Mouse (Mus musculus): ENCODE results near the gene Dennd4b. TPM values are rescaled to one million over a fixed set of nuclear protein-coding genes. Genes with fewer than 3 reads are reported as not detected.
A peak's percentile ranks its signal among the peaks of the same experiment; 100 is the strongest.
"Not testable (repeated sequence)": the region's sequence is repeated elsewhere in the genome, so short reads cannot be mapped to it uniquely, and the experiment has no call there.

The Dennd4b gene
- polyA plus RNA-seq, 1 experiment = 25.7 TPM

DNA sequence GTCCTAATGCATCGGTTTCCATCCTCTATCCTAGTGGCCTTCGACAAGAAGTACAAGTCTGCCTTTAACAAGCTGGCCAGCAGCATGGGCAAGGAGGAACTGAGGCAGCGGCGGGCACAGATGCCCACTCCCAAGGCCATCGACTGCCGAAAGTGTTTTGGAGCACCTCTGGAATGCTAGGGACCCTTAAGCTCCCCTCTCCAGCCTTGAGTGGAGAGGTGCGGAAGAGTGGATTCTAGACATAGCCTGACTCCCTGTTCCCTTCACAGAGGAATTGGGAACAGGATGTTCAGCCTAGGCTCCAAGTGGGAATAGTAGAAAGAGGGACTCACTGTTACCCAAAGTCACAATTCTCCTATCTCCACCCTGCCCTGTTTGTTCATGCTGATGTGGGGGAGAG lies 14.8 kb downstream of the Dennd4b start:
- Histone ChIP-seq H3K36me3 (ENCODE audit: control insufficient read depth, insufficient read depth, low read length) (no peaks in the 10 kb centered on the region), H3K27ac (ENCODE audit: control insufficient read depth, insufficient read depth, low read depth, low read length) (no peak overlapping the region), H3K4me3 (ENCODE audit: control insufficient read depth, low read depth, low read length) (no peak overlapping the region), H3K4me1 (ENCODE audit: control insufficient read depth, insufficient read depth, low read length) (peaks cover 6% of the 10 kb centered on the region), H3K27me3 (ENCODE audit: control insufficient read depth, insufficient read depth, low read length) (no peaks in the 10 kb centered on the region)
- TF ChIP-seq CTCF (IDR thresholded peaks at IDR 0.05; ENCODE audit: control insufficient read depth, insufficient read depth, insufficient replicate concordance, low read depth, low read length) (no peak), POLR2A (IDR thresholded peaks at IDR 0.05; ENCODE audit: control insufficient read depth, low read depth, low read length) (no peak)

DNA sequence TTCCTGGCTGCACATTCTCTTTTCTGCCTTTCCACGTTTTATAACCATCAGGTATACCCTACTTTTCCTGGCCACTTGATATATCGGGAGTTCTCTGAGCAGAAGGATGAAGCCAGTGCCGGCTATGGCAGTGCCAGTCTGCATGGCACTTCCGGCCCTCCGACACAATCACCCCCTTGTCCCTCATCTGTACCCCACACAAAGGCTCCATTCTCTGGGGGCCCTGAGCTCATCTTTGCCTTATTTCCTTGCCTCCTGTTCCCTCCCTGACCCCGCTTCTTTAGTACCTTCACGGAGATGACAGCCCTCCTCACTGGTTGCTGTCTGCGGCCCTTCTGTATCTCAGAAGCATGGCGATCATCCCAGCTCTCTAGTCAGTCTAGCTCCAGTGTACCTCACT lies 15.7 kb downstream of the Dennd4b start:
- no peak overlapping the region for H3K4me3 ChIP-seq (ENCODE audit: control insufficient read depth, low read depth, low read length)
- TF ChIP-seq CTCF (IDR thresholded peaks at IDR 0.05; ENCODE audit: control insufficient read depth, insufficient read depth, insufficient replicate concordance, low read depth, low read length) (no peak), POLR2A (IDR thresholded peaks at IDR 0.05; ENCODE audit: control insufficient read depth, low read depth, low read length) (no peak)
- H3K27me3 ChIP-seq (ENCODE audit: control insufficient read depth, insufficient read depth, low read length) = no peaks in the 10 kb centered on the region
- no peaks in the 10 kb centered on the region for H3K36me3 ChIP-seq (ENCODE audit: control insufficient read depth, insufficient read depth, low read length)
- H3K4me1 ChIP-seq (ENCODE audit: control insufficient read depth, insufficient read depth, low read length) = peaks cover 3% of the 10 kb centered on the region
- no peak overlapping the region for H3K27ac ChIP-seq (ENCODE audit: control insufficient read depth, insufficient read depth, low read depth, low read length)

DNA sequence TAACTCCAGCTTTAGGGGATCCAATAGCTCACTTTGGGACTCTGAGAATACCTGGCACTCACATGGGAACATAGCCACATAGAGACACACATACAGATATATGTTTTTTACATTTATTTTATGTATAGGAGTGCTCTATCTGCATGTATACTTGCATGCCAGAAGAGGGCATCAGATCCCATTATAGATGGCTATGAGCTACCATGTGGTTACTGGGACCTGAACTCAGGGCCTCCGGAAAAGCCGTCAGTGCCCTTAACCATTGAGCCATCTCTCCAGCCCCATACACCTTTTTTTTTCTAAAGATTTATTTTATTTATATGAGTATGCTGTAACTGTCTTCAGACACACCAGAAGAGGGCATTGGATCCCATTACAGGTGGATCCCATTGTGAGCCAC lies 19.2 kb downstream of the Dennd4b start:
- Histone ChIP-seq H3K4me1 (ENCODE audit: control insufficient read depth, insufficient read depth, low read length) (no peaks in the 10 kb centered on the region), H3K36me3 (ENCODE audit: control insufficient read depth, insufficient read depth, low read length) (no peaks in the 10 kb centered on the region), H3K27me3 (ENCODE audit: control insufficient read depth, insufficient read depth, low read length) (no peaks in the 10 kb centered on the region), H3K27ac (ENCODE audit: control insufficient read depth, insufficient read depth, low read depth, low read length) (no peak overlapping the region), H3K4me3 (ENCODE audit: control insufficient read depth, low read depth, low read length) (no peak overlapping the region)
- TF ChIP-seq CTCF (IDR thresholded peaks at IDR 0.05; ENCODE audit: control insufficient read depth, insufficient read depth, insufficient replicate concordance, low read depth, low read length) = no peak
- no peak for TF ChIP-seq POLR2A (IDR thresholded peaks at IDR 0.05; ENCODE audit: control insufficient read depth, low read depth, low read length)

DNA sequence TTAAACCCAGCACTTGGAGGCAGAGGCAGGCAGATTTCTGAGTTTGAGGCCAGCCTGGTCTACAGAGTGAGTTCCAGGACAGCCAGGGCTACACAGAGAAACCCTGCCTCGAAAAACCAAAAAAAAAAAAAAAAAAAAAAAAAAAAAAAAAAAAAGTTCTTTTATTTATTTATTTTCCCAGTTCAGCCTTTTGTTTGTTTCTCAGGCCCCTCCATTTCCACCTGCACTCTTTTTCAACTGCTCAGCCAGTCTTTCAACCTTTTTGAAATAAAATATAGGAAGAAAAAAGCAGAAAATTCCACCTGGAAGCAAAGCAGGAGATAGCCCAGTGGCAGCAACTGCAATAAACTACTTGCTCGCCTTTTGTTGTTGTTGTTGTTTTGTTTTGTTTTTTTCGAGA lies 24.4 kb downstream of the Dennd4b start:
- H3K36me3 ChIP-seq (ENCODE audit: control insufficient read depth, insufficient read depth, low read length); H3K27ac ChIP-seq (ENCODE audit: control insufficient read depth, insufficient read depth, low read depth, low read length); H3K4me1 ChIP-seq (ENCODE audit: control insufficient read depth, insufficient read depth, low read length): not testable (repeated sequence)

DNA sequence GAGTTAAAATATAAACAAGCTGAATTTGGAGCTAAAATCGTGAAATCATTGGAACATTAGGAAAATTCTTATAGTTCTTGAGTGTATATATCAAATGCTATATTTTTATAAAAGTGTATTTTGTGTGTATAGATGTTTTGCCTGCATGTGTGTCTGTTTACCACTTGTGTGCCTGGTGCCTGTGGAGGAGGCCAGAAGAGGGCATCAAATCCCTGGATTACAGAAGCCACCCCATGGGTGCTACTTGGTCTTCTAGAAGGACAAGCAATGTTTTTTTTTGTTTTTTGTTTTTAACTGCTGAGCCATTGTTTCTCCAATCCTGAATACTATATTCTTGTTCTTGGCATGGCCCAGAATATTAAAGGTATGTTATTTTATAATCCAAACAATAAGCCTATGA lies 25.6 kb downstream of the Dennd4b start:
- peaks cover 3% of the 10 kb centered on the region; the same call in 1 of the 2 replicates for H3K4me1 ChIP-seq (ENCODE audit: control insufficient read depth, insufficient read depth, low read length)
- H3K4me3 ChIP-seq (ENCODE audit: control insufficient read depth, low read depth, low read length) = no peak overlapping the region
- no peaks in the 10 kb centered on the region for H3K36me3 ChIP-seq (ENCODE audit: control insufficient read depth, insufficient read depth, low read length)
- H3K27ac ChIP-seq (ENCODE audit: control insufficient read depth, insufficient read depth, low read depth, low read length) = no peak overlapping the region
- TF ChIP-seq CTCF (IDR thresholded peaks at IDR 0.05; ENCODE audit: control insufficient read depth, insufficient read depth, insufficient replicate concordance, low read depth, low read length) (no peak), POLR2A (IDR thresholded peaks at IDR 0.05; ENCODE audit: control insufficient read depth, low read depth, low read length) (no peak)
- no peaks in the 10 kb centered on the region for H3K27me3 ChIP-seq (ENCODE audit: control insufficient read depth, insufficient read depth, low read length)

More for the DNA sequence above, 24.4 kb downstream of the Dennd4b start:
- not testable (repeated sequence) for H3K4me3 ChIP-seq (ENCODE audit: control insufficient read depth, low read depth, low read length); H3K27me3 ChIP-seq (ENCODE audit: control insufficient read depth, insufficient read depth, low read length)

DNA sequence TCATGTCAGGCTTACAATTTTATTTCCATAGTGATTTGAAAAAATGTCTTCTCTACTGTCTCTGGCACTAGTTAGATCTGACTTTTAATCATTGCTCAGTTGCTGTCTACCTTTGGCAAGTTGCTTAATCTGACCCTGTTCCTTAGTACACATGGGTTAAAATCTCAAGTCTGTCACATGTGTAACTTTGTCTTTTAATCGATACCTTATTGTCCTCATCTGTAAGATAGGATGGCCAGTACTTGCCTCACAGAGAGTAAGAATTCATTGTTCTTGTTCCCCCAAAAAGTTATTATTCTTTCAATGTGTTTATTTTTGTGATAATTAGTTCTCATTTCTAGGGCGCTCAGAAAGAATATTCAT lies 27.0 kb downstream of the Dennd4b start:
- Histone ChIP-seq H3K27me3 (ENCODE audit: control insufficient read depth, insufficient read depth, low read length) (no peaks in the 10 kb centered on the region), H3K4me1 (ENCODE audit: control insufficient read depth, insufficient read depth, low read length) (peaks cover 3% of the 10 kb centered on the region; the same call in 1 of the 2 replicates), H3K4me3 (ENCODE audit: control insufficient read depth, low read depth, low read length) (peak overlapping the region; percentile 95; the same call in 1 of the 2 replicates), H3K27ac (ENCODE audit: control insufficient read depth, insufficient read depth, low read depth, low read length) (peak overlapping the region; percentile 93; the same call in 1 of the 2 replicates), H3K36me3 (ENCODE audit: control insufficient read depth, insufficient read depth, low read length) (no peaks in the 10 kb centered on the region)
- no peak for TF ChIP-seq CTCF (IDR thresholded peaks at IDR 0.05; ENCODE audit: control insufficient read depth, insufficient read depth, insufficient replicate concordance, low read depth, low read length)
- no peak for TF ChIP-seq POLR2A (IDR thresholded peaks at IDR 0.05; ENCODE audit: control insufficient read depth, low read depth, low read length)

DNA sequence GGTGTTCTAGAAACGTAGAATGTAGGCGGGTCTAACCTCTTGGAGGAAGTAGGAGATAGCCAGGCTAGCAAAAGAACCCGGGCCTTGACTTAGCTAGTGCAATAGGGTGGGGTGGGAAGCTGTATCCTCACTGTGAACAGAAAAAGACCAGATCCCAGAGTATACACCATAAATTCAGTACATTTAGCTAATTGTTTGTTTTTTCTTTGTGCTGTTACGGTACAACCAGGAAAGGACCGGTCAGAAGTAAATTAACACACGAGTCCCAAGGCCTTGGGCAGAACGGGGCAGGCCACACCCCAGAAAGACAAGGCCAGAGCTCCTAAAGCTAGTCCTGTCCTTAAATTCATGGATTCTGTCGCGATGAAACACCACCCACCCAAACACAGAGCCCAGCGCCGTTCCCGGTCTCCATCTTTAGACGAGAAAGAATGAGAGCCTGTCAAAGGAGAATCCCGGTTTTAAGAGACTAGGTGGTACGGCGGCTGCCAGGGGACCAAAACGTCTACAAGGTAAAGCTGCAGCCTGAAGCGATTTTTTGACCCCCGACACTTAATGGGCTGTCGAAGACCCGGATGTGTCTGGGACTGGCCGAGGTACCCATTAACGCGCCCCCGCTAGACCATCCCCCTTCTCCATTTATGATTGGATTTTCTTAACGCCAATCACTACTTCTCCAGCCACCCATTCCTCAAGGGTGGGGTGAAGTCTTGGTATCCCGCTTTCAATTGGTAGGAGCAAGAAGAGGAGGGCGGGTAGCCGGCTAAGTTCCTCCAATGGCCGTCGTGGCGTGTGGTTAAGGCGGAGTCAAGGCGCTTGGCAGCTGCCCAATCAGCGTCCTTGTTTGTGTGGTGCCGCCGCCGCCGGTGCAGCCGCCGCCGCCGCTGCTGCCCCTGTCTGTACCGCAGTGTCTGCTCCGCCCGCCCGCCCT lies 27.6 kb downstream of the Dennd4b start, which contains the start of gene Gatad2b:
Gene Gatad2b, plus strand, starts transcription at position 834 of the 931 bp plus-strand sequence.
- Histone ChIP-seq H3K27ac (ENCODE audit: control insufficient read depth, insufficient read depth, low read depth, low read length) (peak within 1 kb of the TSS; percentile 95), H3K4me1 (ENCODE audit: control insufficient read depth, insufficient read depth, low read length) (peaks cover 3% of the 10 kb centered on the region; the same call in 1 of the 2 replicates), H3K4me3 (ENCODE audit: control insufficient read depth, low read depth, low read length) (peak within 1 kb of the TSS; percentile 98), H3K27me3 (ENCODE audit: control insufficient read depth, insufficient read depth, low read length) (no peaks in the 10 kb centered on the region), H3K36me3 (ENCODE audit: control insufficient read depth, insufficient read depth, low read length) (no peaks in the 10 kb centered on the region)
- TF ChIP-seq CTCF (IDR thresholded peaks at IDR 0.05; ENCODE audit: control insufficient read depth, insufficient read depth, insufficient replicate concordance, low read depth, low read length) (0 out of 2 replicates have a peak, but pooled peaks have one; percentile 1), POLR2A (IDR thresholded peaks at IDR 0.05; ENCODE audit: control insufficient read depth, low read depth, low read length) (peak; percentile 53; the same call in 1 of the 2 replicates)
